Mouse (Mus musculus) midbrain, embryonic 15.5 days (tissue): ENCODE measurements around the gene Plxnd1. TPM values are rescaled to one million over a fixed set of nuclear protein-coding genes. Genes with fewer than 3 reads are reported as not detected.

Source experiments
- ATAC-seq: fragments of 200-750 bp; cut with Nextera tagmentation; replicated peaks from 2 replicates; pipeline ENCODE4 v1.8.0; 2017; ENCODE audit warnings: moderate TSS enrichment
- H3K27ac ChIP-seq: fragments of 300-500 bp; sonication (generic); 2 replicates; pipeline ENCODE4 v1.5.1; 2015; ENCODE audit warnings: mild to moderate bottlenecking, inconsistent platforms
- H3K27me3 ChIP-seq: fragments of 300-500 bp; sonication (generic); replicated peaks from 2 replicates; pipeline ENCODE4 v1.6.1; 2015; ENCODE audit warnings: inconsistent platforms
- H3K36me3 ChIP-seq: fragments of 300-500 bp; sonication (generic); replicated peaks from 2 replicates; pipeline ENCODE4 v1.6.1; 2015; ENCODE audit warnings: inconsistent platforms
- H3K4me1 ChIP-seq: fragments of 300-500 bp; sonication (generic); 2 replicates; pipeline ENCODE4 v1.6.1; 2015; ENCODE audit warnings: inconsistent platforms
- H3K4me2 ChIP-seq: fragments of 300-500 bp; sonication (generic); 2 replicates; pipeline ENCODE4 v1.6.1; 2015; ENCODE audit warnings: inconsistent platforms, mild to moderate bottlenecking, moderate library complexity
- H3K4me3 ChIP-seq: fragments of 300-500 bp; sonication (generic); 2 replicates; pipeline ENCODE4 v1.5.1; 2015; ENCODE audit warnings: mild to moderate bottlenecking, inconsistent platforms
- H3K9ac ChIP-seq: fragments of 300-500 bp; sonication (generic); 2 replicates; pipeline ENCODE4 v1.6.1; 2015; ENCODE audit warnings: mild to moderate bottlenecking, inconsistent platforms
- H3K9me3 ChIP-seq: fragments of 300-500 bp; sonication (generic); 2 replicates; pipeline ENCODE4 v1.6.1; 2016; ENCODE audit warnings: inconsistent platforms
- WGBS: fragments of 180-500 bp; shearing (Covaris S2); methylation state at CpG from one replicate; pipeline ENCODE4 v1.1.7; 2015; ENCODE audit warnings: mixed read lengths; 5-methylcytosine and 5-hydroxymethylcytosine counted together
- polyA plus RNA-seq: library from polyadenylated mRNA; unstranded; fragments of >200 nt; fragmentation: Nextera tagmentation; extraction: Ambion mirVana; gene quantifications from 2 replicates; pipeline ENCODE4 v1.2.1, GENCODE M21; 2015

Gene Plxnd1
- polyA plus RNA-seq, 1 experiment from 2014 or later = 8.3 TPM

DNA sequence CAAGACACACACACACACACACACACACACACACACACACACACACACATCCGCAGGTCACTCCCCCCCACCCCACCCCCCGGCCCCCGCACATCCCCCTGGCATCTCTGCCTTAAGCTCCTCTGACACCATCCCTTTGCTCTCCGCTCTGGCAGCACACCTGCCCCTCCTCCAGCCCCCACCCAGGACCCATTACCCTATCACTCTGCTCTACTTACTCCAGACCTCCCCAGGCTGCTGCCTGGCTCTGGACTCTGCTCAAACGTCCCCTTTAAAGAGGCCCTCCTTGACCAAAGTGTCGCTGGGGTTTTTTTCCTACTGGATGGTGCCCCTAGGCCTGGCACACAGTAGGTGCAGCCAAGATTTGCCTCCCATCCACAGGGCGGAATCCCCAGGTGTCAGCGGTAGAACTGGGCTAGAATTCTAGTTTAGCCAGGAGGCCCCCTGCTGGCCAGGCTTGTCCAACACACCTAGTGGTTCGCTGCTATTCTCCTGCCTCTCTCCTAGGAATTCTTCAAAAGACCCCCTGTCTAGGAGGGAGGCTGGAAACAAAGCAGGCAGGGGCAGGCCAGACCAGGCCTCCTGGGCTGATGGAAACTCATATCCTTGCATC is 12.9 kb upstream of the Plxnd1 start:
- Histone ChIP-seq H3K27ac (no peak overlapping the region), H3K4me3 (no peak overlapping the region), H3K9ac (no peak overlapping the region), H3K4me1 (no peaks in the 10 kb centered on the region), H3K9me3 (no peaks in the 10 kb centered on the region), H3K27me3 (no peaks in the 10 kb centered on the region), H3K36me3 (no peaks in the 10 kb centered on the region), H3K4me2 (no peak overlapping the region)
- ATAC-seq = 0 out of 2 replicates have a peak, but pooled peaks have one; percentile 9
- WGBS = 19% methylated on average over 8 of the region's 9 CpGs

DNA sequence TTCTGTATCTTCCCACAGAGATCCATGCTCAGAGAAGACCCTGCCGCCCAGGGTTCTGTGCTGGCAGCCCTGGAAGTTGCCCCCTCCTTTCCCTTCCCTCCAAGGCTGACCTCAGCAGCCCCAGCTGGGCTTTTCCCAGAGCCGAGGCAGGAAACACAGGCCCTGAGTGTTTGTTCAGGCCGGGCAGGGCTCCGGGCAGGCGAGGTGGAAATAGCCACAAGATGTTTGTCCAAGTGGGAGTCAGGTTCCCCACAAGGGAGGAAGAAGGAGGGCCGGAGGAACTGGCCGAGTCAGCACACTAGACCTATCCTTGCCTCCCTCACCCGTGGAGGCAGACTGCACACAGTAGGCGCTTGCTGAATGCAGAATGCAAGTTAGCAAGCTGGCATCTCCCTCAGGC is 11.9 kb upstream of the Plxnd1 start:
- no peaks in the 10 kb centered on the region for H3K9me3 ChIP-seq
- H3K27ac ChIP-seq = peak overlapping the region; percentile 16; the same call in 1 of the 2 replicates
- H3K4me3 ChIP-seq = no peak overlapping the region
- no peak overlapping the region for H3K9ac ChIP-seq
- H3K36me3 ChIP-seq = no peaks in the 10 kb centered on the region
- whole genome bisulfite sequencing = 46% methylated on average over 9 of the region's 9 CpGs
- H3K4me2 ChIP-seq = no peak overlapping the region
- H3K27me3 ChIP-seq = no peaks in the 10 kb centered on the region
- ATAC-seq = no peak
- no peaks in the 10 kb centered on the region for H3K4me1 ChIP-seq

DNA sequence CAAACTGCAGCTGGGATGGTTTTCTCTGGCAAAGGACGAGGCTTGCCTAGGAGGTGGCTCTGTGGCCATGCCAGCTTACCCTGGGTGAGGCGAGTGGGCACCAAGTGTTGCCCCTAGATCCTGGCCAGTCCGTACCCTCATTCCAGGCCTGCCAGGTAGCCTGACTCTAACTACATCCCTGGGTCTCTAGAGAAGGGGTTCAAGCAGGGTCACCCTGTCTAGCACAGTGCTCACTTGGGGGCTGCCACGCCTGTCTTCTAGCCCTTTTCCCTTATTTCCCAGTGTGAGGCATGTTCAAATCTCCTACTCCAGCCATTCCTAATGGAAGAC is 11.1 kb upstream of the Plxnd1 start:
- no peak overlapping the region for H3K4me3 ChIP-seq
- H3K9ac ChIP-seq = no peak overlapping the region
- no peak for ATAC-seq
- 75% methylated on average over 4 of the region's 4 CpGs for WGBS
- H3K4me2 ChIP-seq = no peak overlapping the region
- H3K27me3 ChIP-seq = no peaks in the 10 kb centered on the region
- H3K4me1 ChIP-seq = no peaks in the 10 kb centered on the region
- H3K27ac ChIP-seq = peak overlapping the region; percentile 16; the same call in 1 of the 2 replicates
- no peaks in the 10 kb centered on the region for H3K36me3 ChIP-seq
- no peaks in the 10 kb centered on the region for H3K9me3 ChIP-seq

DNA sequence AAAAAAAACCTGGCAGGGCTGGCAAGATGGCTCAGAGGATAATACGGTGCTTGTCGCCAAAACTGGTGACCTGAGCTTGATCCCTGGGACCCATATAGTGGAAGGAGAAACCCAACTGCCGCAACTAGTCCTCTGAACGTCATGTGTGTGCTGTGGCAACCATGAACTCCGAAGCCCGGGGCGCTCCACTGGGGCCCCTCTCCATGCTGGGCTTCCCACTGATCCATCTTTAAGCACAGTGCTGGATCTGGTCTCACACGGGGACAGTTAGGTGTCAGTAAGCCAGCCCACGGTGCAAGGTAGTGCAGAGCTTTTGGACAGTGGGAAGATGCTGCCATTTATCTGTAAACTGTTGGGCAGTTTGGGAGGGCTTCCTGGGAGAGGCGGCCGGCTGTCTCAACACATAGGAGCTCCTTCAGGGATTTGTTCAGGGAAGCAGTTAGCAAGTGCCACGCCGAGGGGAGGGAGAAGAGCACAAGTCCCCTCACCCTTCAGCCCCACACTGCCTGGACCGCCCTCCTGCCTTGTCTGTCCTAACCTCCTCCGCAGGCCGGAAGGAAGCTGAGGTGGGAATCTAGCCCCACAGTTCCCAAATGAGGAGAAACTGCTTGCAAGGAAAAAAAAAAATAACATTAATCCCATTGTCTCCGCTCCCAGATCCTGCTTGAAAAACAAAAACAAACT is 10.6 kb upstream of the Plxnd1 start:
- H3K9ac ChIP-seq = no peak overlapping the region
- ATAC-seq = no peak
- H3K4me1 ChIP-seq = no peaks in the 10 kb centered on the region
- H3K27ac ChIP-seq = no peak overlapping the region
- H3K27me3 ChIP-seq = no peaks in the 10 kb centered on the region
- no peaks in the 10 kb centered on the region for H3K9me3 ChIP-seq
- H3K36me3 ChIP-seq = no peaks in the 10 kb centered on the region
- no peak overlapping the region for H3K4me3 ChIP-seq
- WGBS = 72% methylated on average over 17 of the region's 17 CpGs
- H3K4me2 ChIP-seq = no peak overlapping the region

DNA sequence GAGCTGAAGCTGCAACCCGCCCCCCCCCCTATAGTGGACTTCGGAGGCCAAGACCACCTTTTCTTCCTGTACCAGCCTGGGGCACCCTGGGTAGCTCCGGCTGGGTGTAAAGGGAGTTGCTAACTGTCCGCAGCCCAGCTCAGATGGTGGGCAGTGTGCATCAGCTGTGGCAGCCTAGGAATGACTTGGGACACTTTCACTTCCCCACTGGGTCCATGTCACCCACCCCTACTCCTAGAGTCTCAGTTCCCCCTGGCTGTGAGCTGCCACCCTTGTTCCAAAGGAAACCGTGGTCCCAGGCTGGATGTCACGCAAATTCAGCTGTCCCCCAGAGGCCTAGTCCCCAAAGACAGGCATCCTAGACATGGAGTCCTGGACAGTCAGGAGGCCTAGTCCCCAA is 9.9 kb upstream of the Plxnd1 start:
- no peaks in the 10 kb centered on the region for H3K36me3 ChIP-seq
- no peaks in the 10 kb centered on the region for H3K9me3 ChIP-seq
- H3K4me3 ChIP-seq = no peak overlapping the region
- H3K4me1 ChIP-seq = no peaks in the 10 kb centered on the region
- no peak for ATAC-seq
- H3K27me3 ChIP-seq = no peaks in the 10 kb centered on the region
- H3K27ac ChIP-seq = no peak overlapping the region
- no peak overlapping the region for H3K9ac ChIP-seq
- no peak overlapping the region for H3K4me2 ChIP-seq
- 89% methylated on average over 6 of the region's 6 CpGs for WGBS

DNA sequence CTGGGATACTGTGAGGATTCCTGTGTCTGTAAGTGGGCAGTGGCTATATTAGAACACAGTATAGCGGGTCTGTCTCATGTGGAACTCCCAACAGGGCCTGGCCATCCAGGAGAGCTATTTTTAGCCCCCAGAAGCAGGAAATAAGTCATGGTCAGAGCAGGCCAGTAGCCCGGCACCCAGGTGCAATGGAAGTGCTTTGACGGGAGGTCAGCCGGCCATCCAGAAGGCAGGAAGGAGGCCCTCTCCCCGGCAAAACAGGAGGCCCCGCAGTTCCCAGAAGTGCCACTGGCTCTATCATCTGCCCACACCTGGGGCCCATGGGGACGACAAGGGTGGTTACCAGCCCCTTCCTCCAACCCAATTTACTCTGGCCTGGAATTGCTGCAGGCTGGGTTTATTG is 9.3 kb upstream of the Plxnd1 start:
- H3K4me2 ChIP-seq = no peak overlapping the region
- WGBS = 61% methylated on average over 7 of the region's 7 CpGs
- no peaks in the 10 kb centered on the region for H3K9me3 ChIP-seq
- no peaks in the 10 kb centered on the region for H3K27me3 ChIP-seq
- no peak for ATAC-seq
- no peak overlapping the region for H3K9ac ChIP-seq
- no peak overlapping the region for H3K27ac ChIP-seq
- no peaks in the 10 kb centered on the region for H3K4me1 ChIP-seq
- H3K4me3 ChIP-seq = no peak overlapping the region
- H3K36me3 ChIP-seq = no peaks in the 10 kb centered on the region

DNA sequence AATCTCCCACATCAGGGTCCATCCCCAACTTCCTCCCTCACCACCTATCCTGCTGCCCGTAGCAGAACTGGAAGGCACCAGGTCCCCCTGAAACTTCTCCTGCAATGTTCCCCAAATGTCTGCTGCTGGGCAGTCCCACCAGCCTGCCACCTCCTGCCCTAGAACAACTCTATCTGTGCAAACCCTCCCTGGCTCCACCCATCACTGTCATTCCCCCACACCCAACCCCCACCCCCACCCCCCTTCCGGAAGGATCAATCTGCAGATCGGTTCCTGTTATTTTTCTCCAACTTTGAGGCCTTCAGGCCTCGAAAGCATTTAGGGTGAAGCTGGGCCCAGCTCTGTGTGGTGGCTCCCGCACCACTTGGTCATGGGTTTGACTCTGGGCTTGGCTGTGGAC is 8.7 kb upstream of the Plxnd1 start:
- Histone ChIP-seq H3K4me2 (no peak overlapping the region), H3K36me3 (no peaks in the 10 kb centered on the region), H3K27ac (no peak overlapping the region), H3K27me3 (no peaks in the 10 kb centered on the region), H3K9me3 (no peaks in the 10 kb centered on the region), H3K4me1 (no peaks in the 10 kb centered on the region), H3K9ac (no peak overlapping the region), H3K4me3 (no peak overlapping the region)
- ATAC-seq = no peak
- WGBS = 78% methylated on average over 5 of the region's 5 CpGs

DNA sequence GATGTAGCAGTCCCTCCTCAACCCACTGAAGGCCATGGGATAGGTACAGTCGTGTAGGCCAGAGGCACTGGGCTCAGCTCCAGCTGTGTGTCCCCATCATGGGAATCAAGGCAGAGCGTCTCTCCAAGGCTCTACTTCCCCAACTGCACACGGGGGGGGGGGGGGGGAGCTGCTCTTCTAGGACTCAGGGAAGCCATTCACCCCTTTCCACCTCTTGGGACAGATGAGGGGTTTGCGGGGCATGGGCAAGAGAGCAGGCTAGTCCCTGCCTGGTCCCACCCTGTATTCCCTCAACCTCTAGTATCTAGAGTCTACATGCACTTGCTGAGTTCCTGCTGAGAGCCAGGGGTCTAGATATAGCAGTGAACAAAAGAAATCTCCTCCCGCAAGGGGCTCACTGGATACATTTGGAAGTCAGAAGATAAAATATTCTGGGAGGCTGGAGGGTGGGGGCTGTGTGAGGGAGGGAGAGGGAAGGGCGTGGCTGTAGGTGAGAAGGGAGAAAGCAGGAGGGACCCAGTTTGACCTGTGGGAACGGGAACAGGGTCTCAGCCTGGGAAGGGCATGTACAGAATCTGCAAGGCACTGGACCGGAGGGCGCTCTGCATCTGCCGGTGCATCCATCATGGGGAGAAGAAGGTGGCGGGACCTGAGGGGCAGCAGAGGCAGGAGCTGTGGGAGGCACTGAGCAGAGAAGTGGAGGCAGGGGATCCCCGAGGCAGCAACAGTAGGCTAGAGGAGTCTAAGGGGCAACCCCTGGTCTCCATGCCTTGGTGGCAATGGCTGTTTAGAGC is 7.7 kb upstream of the Plxnd1 start:
- Histone ChIP-seq H3K27ac (no peak overlapping the region), H3K4me1 (no peaks in the 10 kb centered on the region), H3K4me3 (no peak overlapping the region), H3K36me3 (no peaks in the 10 kb centered on the region), H3K9me3 (no peaks in the 10 kb centered on the region), H3K9ac (no peak overlapping the region), H3K27me3 (no peaks in the 10 kb centered on the region), H3K4me2 (no peak overlapping the region)
- ATAC-seq = no peak
- 73% methylated on average over 12 of the region's 12 CpGs for WGBS

DNA sequence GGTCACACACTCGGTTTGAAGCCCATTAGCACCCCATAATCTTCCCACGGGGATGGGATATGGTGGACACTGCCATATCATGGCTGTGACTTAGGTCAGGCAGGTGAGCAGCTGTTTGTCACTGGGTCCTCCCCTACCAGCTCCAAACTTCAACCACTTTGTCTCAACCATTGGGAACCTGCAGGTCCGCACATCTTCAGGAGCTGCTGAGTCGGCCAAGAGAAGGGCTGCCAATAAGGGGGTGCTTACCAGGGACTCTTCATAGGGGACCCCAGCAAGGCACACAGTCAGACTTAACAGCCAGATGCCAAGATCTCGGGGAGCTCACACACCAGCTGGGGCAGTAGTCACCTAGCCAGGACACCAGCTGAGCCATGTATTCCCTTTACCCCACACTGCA is 6.0 kb upstream of the Plxnd1 start:
- H3K27ac ChIP-seq = no peak overlapping the region
- no peak overlapping the region for H3K9ac ChIP-seq
- peaks cover 4% of the 10 kb centered on the region; the same call in 1 of the 2 replicates for H3K27me3 ChIP-seq
- H3K9me3 ChIP-seq = no peaks in the 10 kb centered on the region
- no peak overlapping the region for H3K4me3 ChIP-seq
- no peak overlapping the region for H3K4me2 ChIP-seq
- H3K36me3 ChIP-seq = no peaks in the 10 kb centered on the region
- H3K4me1 ChIP-seq = no peaks in the 10 kb centered on the region
- ATAC-seq = no peak
- 84% methylated on average over 5 of the region's 5 CpGs for WGBS

DNA sequence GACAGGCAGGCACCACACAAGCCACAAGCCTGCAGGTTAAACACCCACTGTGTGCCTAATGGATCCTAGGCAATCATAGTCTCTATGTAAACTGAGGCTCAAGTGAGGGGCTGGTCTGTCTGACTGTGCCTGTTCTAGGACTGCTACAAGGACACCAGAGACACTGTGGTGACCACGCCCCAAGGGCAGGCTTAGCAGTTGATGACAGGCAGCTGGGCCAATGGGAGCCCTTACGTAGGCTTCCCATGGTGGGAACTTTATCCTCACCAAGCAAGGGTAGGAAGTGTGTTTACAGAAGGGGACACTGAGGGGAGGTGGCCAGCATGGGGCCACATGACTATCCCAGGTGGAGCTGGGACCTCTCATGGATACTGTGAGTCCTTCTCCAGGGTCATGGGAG is 4.4 kb upstream of the Plxnd1 start:
- no peaks in the 10 kb centered on the region for H3K36me3 ChIP-seq
- no peaks in the 10 kb centered on the region for H3K9me3 ChIP-seq
- ATAC-seq = no peak
- peaks cover 8% of the 10 kb centered on the region for H3K4me1 ChIP-seq
- 81% methylated on average over 2 of the region's 2 CpGs for WGBS
- peaks cover 11% of the 10 kb centered on the region for H3K27me3 ChIP-seq
- H3K4me3 ChIP-seq = no peak overlapping the region
- H3K27ac ChIP-seq = no peak overlapping the region
- no peak overlapping the region for H3K4me2 ChIP-seq
- H3K9ac ChIP-seq = no peak overlapping the region

DNA sequence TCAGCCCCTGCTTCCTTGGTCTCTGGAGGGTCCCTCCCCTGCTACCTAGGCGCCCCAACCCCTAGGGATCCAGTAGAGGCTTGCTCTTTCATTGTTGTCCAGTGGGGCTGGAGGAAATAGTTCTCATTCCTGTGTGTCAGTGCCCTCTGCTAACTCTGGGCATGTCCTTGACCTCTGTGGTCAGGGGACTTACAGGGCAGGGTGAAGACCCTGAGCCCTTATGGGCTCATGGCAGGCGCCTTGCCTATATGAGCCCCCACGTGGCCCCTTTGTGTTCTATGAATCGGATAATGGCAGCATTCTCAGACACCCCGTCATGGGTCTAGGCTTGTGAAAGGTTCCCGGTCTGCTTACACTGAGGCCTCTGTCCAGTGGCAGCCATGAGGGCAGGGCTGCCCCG is 4.0 kb upstream of the Plxnd1 start:
- no peak for ATAC-seq
- 82% methylated on average over 7 of the region's 7 CpGs for WGBS

DNA sequence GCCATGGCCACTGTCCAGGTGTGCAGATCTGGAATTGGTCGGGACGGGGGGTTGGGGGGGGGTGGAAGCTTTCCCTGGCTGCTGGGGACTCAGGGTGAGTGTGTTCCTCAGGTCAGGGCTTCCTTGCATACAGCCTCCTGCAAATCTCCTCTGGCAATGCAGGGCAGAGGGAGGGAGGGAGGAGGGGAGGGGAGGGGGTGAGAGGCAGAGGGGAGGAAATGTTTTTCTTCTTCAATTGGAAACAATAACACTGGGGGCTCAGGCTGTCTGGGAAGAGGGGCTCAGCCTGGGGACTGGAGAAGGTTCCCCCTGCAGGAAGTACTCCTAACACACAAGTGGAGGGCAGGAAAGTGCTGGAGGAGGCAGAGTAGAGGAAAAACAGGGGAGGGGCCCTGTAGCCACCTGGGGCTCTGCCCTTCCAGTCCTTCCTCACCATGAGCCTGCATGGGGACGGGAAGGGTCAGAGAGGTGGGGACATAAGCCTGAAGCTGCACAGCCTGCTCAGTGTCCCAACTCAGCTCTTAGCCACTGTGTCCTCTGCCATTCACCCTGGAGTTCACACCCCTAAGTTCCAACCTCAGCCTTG is 3.0 kb upstream of the Plxnd1 start:
- H3K4me3 ChIP-seq = no peak overlapping the region
- no peaks in the 10 kb centered on the region for H3K9me3 ChIP-seq
- WGBS = 24% methylated on average over 3 of the region's 3 CpGs
- peaks cover 21% of the 10 kb centered on the region for H3K4me1 ChIP-seq
- no peak overlapping the region for H3K27ac ChIP-seq
- H3K27me3 ChIP-seq = peaks cover 25% of the 10 kb centered on the region
- H3K4me2 ChIP-seq = no peak overlapping the region
- no peak for ATAC-seq
- no peaks in the 10 kb centered on the region for H3K36me3 ChIP-seq
- no peak overlapping the region for H3K9ac ChIP-seq

More for the DNA sequence above, 4.0 kb upstream of the Plxnd1 start:
- no peak overlapping the region for H3K4me2 ChIP-seq
- no peak overlapping the region for H3K4me3 ChIP-seq
- peaks cover 15% of the 10 kb centered on the region for H3K27me3 ChIP-seq
- no peaks in the 10 kb centered on the region for H3K9me3 ChIP-seq
- H3K9ac ChIP-seq = no peak overlapping the region
- no peak overlapping the region for H3K27ac ChIP-seq
- peaks cover 13% of the 10 kb centered on the region for H3K4me1 ChIP-seq
- no peaks in the 10 kb centered on the region for H3K36me3 ChIP-seq
